Mouse (Mus musculus): ENCODE data around the gene Lpin2.

DNA sequence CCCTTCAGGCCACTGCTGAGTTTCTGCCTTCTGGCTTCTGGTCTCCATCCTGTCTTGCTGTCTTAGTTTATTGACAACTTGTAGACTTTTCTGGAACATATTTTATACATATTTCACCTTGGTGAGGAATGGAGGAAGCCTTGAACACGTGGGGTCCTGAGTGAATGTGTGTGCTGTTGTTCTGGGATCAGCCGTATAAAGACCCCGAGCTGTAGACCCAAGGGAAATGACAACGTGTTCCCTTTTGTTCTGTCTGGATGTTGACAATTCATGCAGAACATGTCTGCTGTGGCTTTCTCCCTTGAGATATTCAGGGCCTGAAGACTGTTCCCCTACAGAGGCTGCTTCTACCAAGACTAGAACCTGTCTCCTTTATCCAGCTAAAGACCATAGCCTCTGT lies 5.0 kb upstream of the Lpin2 start:
- TF ChIP-seq USF1 (IDR thresholded peaks at IDR 0.05; ENCODE audit: low read depth, low read length): no peak
- TF ChIP-seq ETS1 (IDR thresholded peaks at IDR 0.05; ENCODE audit: low read depth, low read length): no peak
- TF ChIP-seq MAX (IDR thresholded peaks at IDR 0.05; ENCODE audit: low read length): no peak
- no peak for TF ChIP-seq POLR2A (IDR thresholded peaks at IDR 0.05; ENCODE audit: control insufficient read depth in 1 of 2, insufficient read depth in 1 of 2, low read depth in 1 of 2, low read length in 2 of 2, poor library complexity in 1 of 2)
- no peak for TF ChIP-seq CTCF (IDR thresholded peaks at IDR 0.05 in 2 of 3, conservative IDR thresholded peaks at IDR 0.05 in 1 of 3; ENCODE audit: control insufficient read depth in 1 of 3, insufficient read depth in 1 of 3, low read depth in 2 of 3, low read length in 3 of 3, poor library complexity in 1 of 3, severe bottlenecking in 1 of 3)
- TF ChIP-seq EP300 (IDR thresholded peaks at IDR 0.05; ENCODE audit: low read depth in 1 of 2, low read length in 2 of 2): no peak
- no peak for TF ChIP-seq BHLHE40 (IDR thresholded peaks at IDR 0.05; ENCODE audit: borderline replicate concordance, low read depth, low read length)
- no peak for TF ChIP-seq JUND (IDR thresholded peaks at IDR 0.05; ENCODE audit: low read depth, low read length)
- TF ChIP-seq MXI1 (IDR thresholded peaks at IDR 0.05; ENCODE audit: low read depth, low read length): no peak
- no peak for TF ChIP-seq CHD2 (IDR thresholded peaks at IDR 0.05; ENCODE audit: low read length)
